Mouse (Mus musculus) limb, embryonic 12.5 days (tissue): ENCODE measurements around the gene Tbc1d15. TPM values are rescaled to one million over a fixed set of nuclear protein-coding genes. Genes with fewer than 3 reads are reported as not detected.
A peak's percentile ranks its signal among the peaks of the same experiment; 100 is the strongest.

Experiments used
- ATAC-seq: fragments of 200-750 bp; cut with Nextera tagmentation; 2 replicates; pipeline ENCODE4 v1.8.0; 2017; ENCODE audit warnings: low read depth, moderate TSS enrichment; ENCODE audit not compliant: insufficient number of reproducible peaks, insufficient read depth, low FRiP score, low TSS enrichment
- H3K27ac ChIP-seq: fragments of 300-500 bp; sonication (generic); 2 replicates; pipeline ENCODE4 v1.5.1; 2016; ENCODE audit warnings: mild to moderate bottlenecking, moderate library complexity
- H3K27me3 ChIP-seq: fragments of 300-500 bp; sonication (generic); 2 replicates; pipeline ENCODE4 v1.6.1; 2016; ENCODE audit warnings: mild to moderate bottlenecking, moderate library complexity
- H3K36me3 ChIP-seq: fragments of 300-500 bp; sonication (generic); 2 replicates; pipeline ENCODE4 v1.6.1; 2016; ENCODE audit warnings: mild to moderate bottlenecking, moderate library complexity
- H3K4me1 ChIP-seq: fragments of 300-500 bp; sonication (generic); replicated peaks from 2 replicates; pipeline ENCODE4 v1.6.1; 2016
- H3K4me2 ChIP-seq: fragments of 300-500 bp; sonication (generic); 2 replicates; pipeline ENCODE4 v1.6.1; 2016; ENCODE audit warnings: mild to moderate bottlenecking, moderate library complexity
- H3K4me3 ChIP-seq: fragments of 300-500 bp; sonication (generic); replicated peaks from 2 replicates; pipeline ENCODE4 v1.5.1; 2016; ENCODE audit warnings: mild to moderate bottlenecking
- H3K9ac ChIP-seq: fragments of 300-500 bp; sonication (generic); replicated peaks from 2 replicates; pipeline ENCODE4 v1.6.1; 2016; ENCODE audit warnings: mild to moderate bottlenecking, moderate library complexity
- H3K9me3 ChIP-seq: fragments of 300-500 bp; sonication (generic); 2 replicates; pipeline ENCODE4 v1.6.1; 2016; ENCODE audit warnings: mild to moderate bottlenecking, moderate library complexity
- whole genome bisulfite sequencing: fragments of 180-500 bp; shearing (Covaris S2); methylation state at CpG from one replicate; pipeline ENCODE4 v1.1.7; 2016; 5-methylcytosine and 5-hydroxymethylcytosine counted together
- polyA plus RNA-seq: library from polyadenylated mRNA; unstranded; fragments of >200 nt; fragmentation: Nextera tagmentation; extraction: Ambion mirVana; gene quantifications from 2 replicates; pipeline ENCODE4 v1.2.1, GENCODE M21; 2016

The Tbc1d15 gene
- polyA plus RNA-seq, 1 experiment from 2014 or later: 60.8 TPM

DNA sequence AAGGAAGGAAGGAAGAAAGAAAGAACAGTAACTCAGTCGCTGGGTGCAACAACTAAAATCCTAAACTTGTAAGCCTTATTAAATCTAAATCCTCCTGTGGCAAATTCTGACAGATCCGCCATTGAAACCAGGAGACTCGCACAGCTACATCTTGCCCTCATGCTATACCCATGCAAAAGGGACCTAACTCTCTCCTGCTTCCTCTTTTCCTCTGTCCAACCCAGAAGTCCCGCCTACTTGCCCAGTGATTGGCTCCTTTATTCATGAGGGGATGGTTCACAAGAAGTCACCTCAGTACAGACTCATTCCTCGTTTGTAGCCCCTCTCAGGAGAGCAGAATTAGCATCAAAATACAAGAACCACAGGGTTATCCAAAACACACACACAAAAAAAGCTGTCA is 20.4 kb upstream of the Tbc1d15 start:
- Histone ChIP-seq H3K9ac (no peak overlapping the region), H3K27ac (no peak overlapping the region), H3K4me2 (no peak overlapping the region), H3K36me3 (no peaks in the 10 kb centered on the region), H3K27me3 (no peaks in the 10 kb centered on the region), H3K4me3 (no peak overlapping the region), H3K9me3 (no peaks in the 10 kb centered on the region), H3K4me1 (no peaks in the 10 kb centered on the region)
- 55% methylated on average over 5 of the region's 5 CpGs for WGBS
- ATAC-seq: no peak

DNA sequence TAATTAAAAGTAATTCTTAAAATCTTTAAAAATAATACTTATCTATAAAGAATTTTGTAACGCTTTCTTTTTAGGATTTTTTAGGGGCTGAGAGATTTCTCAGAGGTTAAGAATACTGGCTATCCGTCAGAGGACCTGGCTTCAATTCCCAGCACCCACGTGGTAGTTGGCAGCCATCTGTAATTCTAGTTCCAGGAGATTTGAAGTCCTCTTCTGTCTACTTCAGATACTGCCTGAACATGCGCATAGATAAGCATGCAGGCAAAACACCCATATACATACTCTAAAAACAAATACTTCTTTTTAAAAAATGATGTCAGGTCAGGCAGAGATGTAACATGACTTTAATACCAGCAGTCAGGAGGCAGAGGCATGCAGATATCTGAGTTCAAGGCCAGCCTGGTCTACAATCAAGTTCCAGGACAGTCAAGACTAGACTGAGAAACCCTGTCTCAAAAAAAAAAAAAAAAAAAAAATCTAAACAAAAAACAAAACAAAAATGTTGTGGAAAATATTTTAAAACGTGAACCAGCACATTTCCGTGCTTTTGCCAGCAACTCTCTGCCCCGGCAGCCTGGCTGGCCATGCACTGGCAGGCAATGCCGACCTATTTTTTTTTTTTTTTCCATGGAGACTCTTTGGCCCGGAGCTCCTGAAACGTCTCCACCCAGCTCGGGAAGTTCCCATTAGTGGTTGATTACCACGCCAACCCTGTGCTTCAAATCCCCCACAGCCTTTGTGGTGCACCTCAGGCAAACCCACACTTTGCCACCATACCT is 19.5 kb upstream of the Tbc1d15 start:
- Histone ChIP-seq H3K27me3 (no peaks in the 10 kb centered on the region), H3K4me2 (no peak overlapping the region), H3K4me3 (no peak overlapping the region), H3K9ac (no peak overlapping the region), H3K4me1 (no peaks in the 10 kb centered on the region), H3K9me3 (no peaks in the 10 kb centered on the region), H3K27ac (no peak overlapping the region), H3K36me3 (no peaks in the 10 kb centered on the region)
- no peak for ATAC-seq
- WGBS: 82% methylated on average over 12 of the region's 12 CpGs

DNA sequence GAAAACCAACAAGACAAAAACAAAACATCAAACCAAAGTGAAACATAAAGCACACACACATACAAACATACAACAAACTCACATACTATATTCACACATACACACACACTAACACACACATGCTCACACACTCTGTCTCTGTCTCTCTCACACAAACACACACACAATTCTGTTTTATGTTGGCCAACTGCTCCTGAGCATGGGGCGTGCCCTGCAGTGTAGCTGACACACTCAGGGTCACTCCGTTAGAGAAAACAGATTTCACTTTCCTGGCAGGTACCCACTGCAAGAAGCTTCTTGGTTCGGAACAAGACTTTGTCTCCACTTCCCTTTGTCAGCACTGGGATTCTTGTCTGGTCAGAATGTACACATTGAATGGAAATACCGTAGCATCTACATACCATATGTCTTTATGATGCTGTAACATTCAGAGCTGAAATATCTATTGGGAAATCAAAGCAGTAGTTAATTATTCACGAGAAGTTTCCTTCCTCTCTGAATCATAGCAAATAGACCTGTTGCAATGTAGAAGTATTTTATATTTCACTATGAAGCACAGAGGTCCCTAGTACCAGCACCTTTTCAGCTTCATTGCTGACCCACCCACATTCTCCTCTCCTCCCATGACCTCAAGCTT is 11.8 kb upstream of the Tbc1d15 start:
- H3K27ac ChIP-seq: no peak overlapping the region
- H3K9me3 ChIP-seq: peaks cover 5% of the 10 kb centered on the region; the same call in 1 of the 2 replicates
- H3K4me1 ChIP-seq: no peaks in the 10 kb centered on the region
- no peak for ATAC-seq
- 77% methylated on average over 5 of the region's 5 CpGs for WGBS
- no peaks in the 10 kb centered on the region for H3K36me3 ChIP-seq
- no peak overlapping the region for H3K4me2 ChIP-seq
- H3K9ac ChIP-seq: no peak overlapping the region
- H3K27me3 ChIP-seq: no peaks in the 10 kb centered on the region
- H3K4me3 ChIP-seq: no peak overlapping the region

DNA sequence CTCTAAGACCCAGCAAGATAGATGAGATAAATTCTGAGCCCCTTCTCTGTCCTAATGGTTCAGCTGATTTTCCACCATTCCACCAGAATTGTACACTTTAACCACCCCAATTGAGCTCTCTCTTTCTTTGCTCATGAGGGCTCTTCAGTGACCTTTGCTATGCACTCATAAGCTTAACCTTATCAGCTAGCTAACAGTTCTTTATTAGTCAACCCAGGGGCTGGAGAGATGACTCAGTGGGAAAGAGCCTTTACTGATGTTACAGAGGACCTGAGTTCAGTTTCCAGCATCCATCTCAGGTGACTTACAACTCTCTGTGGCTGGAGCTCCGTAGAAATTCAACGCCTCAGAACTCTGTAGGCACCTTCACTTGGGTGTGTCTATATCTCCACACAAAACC is 11.0 kb upstream of the Tbc1d15 start:
- Histone ChIP-seq H3K36me3 (no peaks in the 10 kb centered on the region), H3K4me2 (no peak overlapping the region), H3K27me3 (no peaks in the 10 kb centered on the region), H3K4me3 (no peak overlapping the region), H3K27ac (no peak overlapping the region), H3K9me3 (peaks cover 5% of the 10 kb centered on the region; the same call in 1 of the 2 replicates), H3K4me1 (no peaks in the 10 kb centered on the region), H3K9ac (no peak overlapping the region)
- no peak for ATAC-seq
- 75% methylated on average over 2 of the region's 2 CpGs for WGBS

GRCm38 (mm10) chr10:115261428-115261827 is 10.2 kb upstream of the Tbc1d15 start:
- Histone ChIP-seq H3K9ac (no peak overlapping the region), H3K36me3 (no peaks in the 10 kb centered on the region), H3K4me1 (no peaks in the 10 kb centered on the region), H3K4me3 (no peak overlapping the region), H3K27ac (no peak overlapping the region), H3K27me3 (no peaks in the 10 kb centered on the region), H3K9me3 (peaks cover 5% of the 10 kb centered on the region; the same call in 1 of the 2 replicates), H3K4me2 (no peak overlapping the region)
- no peak for ATAC-seq
- 83% methylated on average over 3 of the region's 3 CpGs for WGBS

DNA sequence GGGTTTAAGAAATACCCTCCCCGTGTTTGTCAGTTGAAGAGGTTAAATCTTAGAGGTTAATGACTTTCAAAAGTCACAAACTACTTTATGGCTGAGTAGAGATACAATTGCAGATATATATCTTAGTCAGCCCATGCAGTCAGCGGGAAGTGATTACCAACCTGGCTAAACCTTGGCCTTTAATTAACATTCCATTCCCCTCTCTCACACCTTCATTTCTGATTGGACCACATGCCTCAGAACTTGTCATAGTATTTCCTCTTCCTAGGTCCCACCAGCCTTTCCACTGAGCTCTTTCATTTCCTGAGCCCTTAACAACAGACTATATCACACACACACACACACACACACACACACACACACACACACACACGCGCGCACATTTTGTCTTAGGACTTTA is 4.9 kb upstream of the Tbc1d15 start:
- ATAC-seq: no peak
- no peak overlapping the region for H3K9ac ChIP-seq

DNA sequence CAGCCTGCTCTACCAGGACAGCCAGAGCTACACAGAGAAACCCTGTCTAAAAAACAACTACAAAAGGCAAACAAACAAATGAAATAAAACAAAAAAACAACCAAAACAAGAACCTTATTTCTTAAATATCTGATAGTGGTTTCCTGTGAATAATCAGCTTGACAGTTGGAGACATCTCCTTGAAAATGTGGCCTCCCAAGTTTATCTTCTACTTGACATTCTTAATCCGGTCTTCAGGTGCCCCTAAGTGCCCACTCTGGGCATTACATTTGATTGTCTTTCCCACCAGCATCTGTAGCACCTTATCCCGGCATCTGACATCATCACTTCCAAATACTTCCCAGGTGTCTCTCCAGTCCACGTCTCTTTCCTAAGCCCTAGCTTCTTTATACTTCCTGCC is 2.3 kb upstream of the Tbc1d15 start:
- WGBS: 77% methylated on average over 3 of the region's 3 CpGs

More for the DNA sequence above, 4.9 kb upstream of the Tbc1d15 start:
- H3K4me3 ChIP-seq: no peak overlapping the region
- 0 out of 2 replicates have a peak, but pooled peaks cover 3% of the 10 kb centered on the region for H3K4me1 ChIP-seq
- no peak overlapping the region for H3K4me2 ChIP-seq
- peaks cover 5% of the 10 kb centered on the region; the same call in 1 of the 2 replicates for H3K9me3 ChIP-seq
- no peaks in the 10 kb centered on the region for H3K36me3 ChIP-seq
- H3K27ac ChIP-seq: no peak overlapping the region
- H3K27me3 ChIP-seq: no peaks in the 10 kb centered on the region
- WGBS: 72% methylated on average over 5 of the region's 5 CpGs

DNA sequence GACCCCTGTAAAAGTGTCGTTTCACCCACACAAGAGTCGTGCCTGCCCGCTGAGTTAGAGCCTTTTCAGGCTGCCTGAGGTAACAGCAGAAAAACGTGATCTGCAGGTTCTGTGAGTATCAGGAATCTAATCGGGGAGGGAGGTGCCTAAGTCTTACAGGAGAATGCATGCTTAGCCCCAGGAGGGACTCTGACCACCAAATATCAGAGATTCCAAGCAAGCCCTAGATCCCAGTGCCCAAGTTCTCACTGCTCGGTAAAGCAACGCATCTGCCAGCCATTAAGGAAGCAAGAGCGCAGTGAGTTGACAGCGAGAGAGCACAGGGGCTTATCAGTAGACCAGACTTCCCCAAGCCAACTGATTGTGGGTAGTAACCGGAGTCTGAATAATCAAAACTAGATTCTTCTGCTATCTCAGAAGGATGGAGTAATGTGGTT is 1.1 kb upstream of the Tbc1d15 start:
- ATAC-seq: no peak
- peak overlapping the region; percentile 76 for H3K4me2 ChIP-seq
- peaks cover 26% of the 10 kb centered on the region for H3K4me1 ChIP-seq
- 10% methylated on average over 10 of the region's 10 CpGs for WGBS
- no peaks in the 10 kb centered on the region for H3K36me3 ChIP-seq
- H3K9me3 ChIP-seq: no peaks in the 10 kb centered on the region
- H3K27ac ChIP-seq: no peak overlapping the region
- H3K9ac ChIP-seq: peak overlapping the region; percentile 46; the same call in 1 of the 2 replicates
- no peaks in the 10 kb centered on the region for H3K27me3 ChIP-seq
- peak overlapping the region; percentile 90 for H3K4me3 ChIP-seq

More for the DNA sequence above, 2.3 kb upstream of the Tbc1d15 start:
- H3K27ac ChIP-seq: no peak overlapping the region
- H3K27me3 ChIP-seq: no peaks in the 10 kb centered on the region
- H3K4me3 ChIP-seq: no peak overlapping the region
- H3K4me2 ChIP-seq: no peak overlapping the region
- ATAC-seq: no peak
- H3K36me3 ChIP-seq: no peaks in the 10 kb centered on the region
- no peaks in the 10 kb centered on the region for H3K9me3 ChIP-seq
- no peak overlapping the region for H3K9ac ChIP-seq
- H3K4me1 ChIP-seq: peaks cover 20% of the 10 kb centered on the region

DNA sequence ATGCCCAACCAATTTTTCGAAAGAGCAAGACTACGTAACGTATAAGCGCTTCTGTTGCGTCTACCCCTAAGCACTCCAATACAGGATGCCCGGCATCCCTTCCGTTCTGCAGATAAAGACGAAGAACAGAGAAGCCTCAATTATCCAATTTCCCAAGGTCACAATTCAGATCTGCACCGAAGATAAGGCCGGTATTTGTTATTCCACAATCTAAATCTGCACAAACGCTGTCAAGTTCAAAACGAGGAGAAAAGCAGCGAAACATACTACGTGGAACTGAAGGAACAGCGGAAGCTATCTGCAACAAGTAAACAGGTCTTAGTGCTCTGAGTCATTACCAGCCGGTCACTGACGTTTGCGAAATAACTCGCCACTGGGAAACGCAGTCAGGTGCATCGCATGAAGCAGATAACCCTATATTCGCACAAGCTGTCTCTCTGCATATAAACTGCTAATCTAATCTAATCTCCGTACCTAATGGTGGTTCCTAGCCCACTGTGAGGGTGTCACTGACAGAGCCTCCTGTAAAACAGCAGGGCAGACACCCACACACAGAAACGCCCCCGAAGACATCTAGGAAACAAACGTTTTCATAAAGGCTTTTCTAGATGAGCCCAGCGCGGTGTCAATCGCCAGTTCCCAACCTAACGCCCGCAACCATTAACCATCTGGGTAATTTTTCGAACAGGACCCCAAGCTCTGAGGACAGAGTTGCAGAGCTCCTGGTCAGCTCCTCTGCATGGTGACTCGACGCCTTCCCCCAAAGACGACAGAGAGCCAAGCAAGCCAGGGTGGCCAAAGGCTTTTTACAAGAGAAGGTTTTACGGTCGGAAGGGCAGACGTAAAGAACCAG is 806 bp downstream of the Tbc1d15 start:
- H3K9ac ChIP-seq: peak overlapping the region; percentile 79
- peak overlapping the region; percentile 90 for H3K4me3 ChIP-seq
- 29% methylated on average over 38 of the region's 38 CpGs for WGBS
- no peak for ATAC-seq
- no peaks in the 10 kb centered on the region for H3K36me3 ChIP-seq
- peak overlapping the region; percentile 64; the same call in 1 of the 2 replicates for H3K27ac ChIP-seq
- no peaks in the 10 kb centered on the region for H3K27me3 ChIP-seq
- peak overlapping the region; percentile 76 for H3K4me2 ChIP-seq
- peaks cover 26% of the 10 kb centered on the region for H3K4me1 ChIP-seq
- no peaks in the 10 kb centered on the region for H3K9me3 ChIP-seq

DNA sequence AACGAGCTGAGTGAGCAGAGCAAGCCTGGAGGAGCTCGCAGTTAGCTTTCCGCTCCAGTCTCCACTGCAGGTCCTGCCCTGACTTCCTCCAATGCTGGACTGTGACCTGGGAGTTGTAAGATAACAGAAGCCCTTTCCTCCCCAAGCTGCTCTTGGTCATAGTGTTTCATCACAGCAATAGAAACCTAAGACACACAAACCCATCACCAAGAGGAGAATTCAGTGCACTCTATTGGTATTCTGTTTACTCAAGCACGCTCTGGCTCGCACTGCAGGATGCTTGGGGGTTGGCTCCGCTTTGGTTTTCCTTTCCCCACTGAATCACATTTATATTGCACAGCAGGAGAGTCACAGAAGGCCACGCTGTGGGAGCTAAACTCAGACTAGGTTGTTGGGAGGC is 3.2 kb downstream of the Tbc1d15 start:
- no peaks in the 10 kb centered on the region for H3K9me3 ChIP-seq
- H3K27ac ChIP-seq: no peak overlapping the region
- H3K4me3 ChIP-seq: no peak overlapping the region
- no peak overlapping the region for H3K9ac ChIP-seq
- no peak for ATAC-seq
- no peaks in the 10 kb centered on the region for H3K27me3 ChIP-seq
- peaks cover 26% of the 10 kb centered on the region for H3K4me1 ChIP-seq
- WGBS: 57% methylated on average over 7 of the region's 7 CpGs
- H3K36me3 ChIP-seq: no peaks in the 10 kb centered on the region
- 0 out of 2 replicates have a peak overlapping the region, but pooled peaks have one; percentile 6 for H3K4me2 ChIP-seq

DNA sequence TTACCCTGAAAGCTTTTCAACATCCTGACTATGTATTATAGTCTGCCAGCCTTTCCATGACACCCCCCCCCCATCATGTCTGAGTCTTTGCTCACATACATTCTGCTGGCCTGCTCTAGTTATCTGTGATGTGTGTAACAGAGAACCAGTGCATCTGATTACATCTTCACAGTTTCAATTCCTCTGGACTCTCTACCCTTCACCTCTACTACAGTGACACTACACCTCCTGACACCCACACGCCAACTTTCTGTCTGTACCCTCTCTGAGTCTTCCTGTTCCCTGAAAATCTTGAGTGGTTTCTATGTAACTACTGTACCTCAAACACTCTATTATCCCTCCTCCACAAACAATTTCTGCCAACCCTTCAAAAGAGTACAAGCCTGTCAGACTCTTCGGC is 5.8 kb downstream of the Tbc1d15 start:
- Histone ChIP-seq H3K4me2 (no peak overlapping the region), H3K9me3 (no peaks in the 10 kb centered on the region), H3K4me3 (no peak overlapping the region), H3K36me3 (peaks cover under 1% of the 10 kb centered on the region; the same call in 1 of the 2 replicates), H3K9ac (no peak overlapping the region), H3K27ac (no peak overlapping the region), H3K27me3 (no peaks in the 10 kb centered on the region), H3K4me1 (peaks cover 23% of the 10 kb centered on the region)
- 94% methylated on average over 2 of the region's 2 CpGs for WGBS
- no peak for ATAC-seq
